Mouse (Mus musculus) hindbrain, embryonic 12.5 days (tissue): Measurements from ENCODE around the gene Zar1l. TPM values are rescaled to one million over a fixed set of nuclear protein-coding genes. Genes with fewer than 3 reads are reported as not detected.

Source experiments
- ATAC-seq: fragments of 200-750 bp; cut with Nextera tagmentation; 2 replicates; pipeline ENCODE4 v1.8.0; 2017; ENCODE audit warnings: moderate TSS enrichment; ENCODE audit not compliant: low FRiP score
- H3K27ac ChIP-seq: fragments of 300-500 bp; sonication (generic); 2 replicates; pipeline ENCODE4 v1.5.1; 2016; ENCODE audit warnings: mild to moderate bottlenecking
- H3K27me3 ChIP-seq: fragments of 300-500 bp; sonication (generic); 2 replicates; pipeline ENCODE4 v1.6.1; 2016; ENCODE audit warnings: mild to moderate bottlenecking
- H3K36me3 ChIP-seq: fragments of 300-500 bp; sonication (generic); 2 replicates; pipeline ENCODE4 v1.6.1; 2016; ENCODE audit warnings: mild to moderate bottlenecking
- H3K4me1 ChIP-seq: fragments of 300-500 bp; sonication (generic); 2 replicates; pipeline ENCODE4 v1.6.1; 2016
- H3K4me2 ChIP-seq: fragments of 300-500 bp; sonication (generic); replicated peaks from 2 replicates; pipeline ENCODE4 v1.6.1; 2016; ENCODE audit warnings: mild to moderate bottlenecking
- H3K4me3 ChIP-seq: fragments of 300-500 bp; sonication (generic); 2 replicates; pipeline ENCODE4 v1.5.1; 2016; ENCODE audit warnings: mild to moderate bottlenecking
- H3K9ac ChIP-seq: fragments of 300-500 bp; sonication (generic); 2 replicates; pipeline ENCODE4 v1.6.1; 2016; ENCODE audit warnings: mild to moderate bottlenecking, moderate library complexity
- H3K9me3 ChIP-seq: fragments of 300-500 bp; sonication (generic); replicated peaks from 2 replicates; pipeline ENCODE4 v1.6.1; 2016; ENCODE audit warnings: mild to moderate bottlenecking
- WGBS: fragments of 180-500 bp; shearing (Covaris S2); methylation state at CpG from one replicate; pipeline ENCODE4 v1.1.7; 2016; 5-methylcytosine and 5-hydroxymethylcytosine counted together
- polyA plus RNA-seq: library from polyadenylated mRNA; unstranded; fragments of >200 nt; fragmentation: Nextera tagmentation; extraction: Ambion mirVana; gene quantifications from 2 replicates; pipeline ENCODE4 v1.2.1, GENCODE M21; 2016

The Zar1l gene
- polyA plus RNA-seq, 1 experiment from 2014 or later = not detected

DNA sequence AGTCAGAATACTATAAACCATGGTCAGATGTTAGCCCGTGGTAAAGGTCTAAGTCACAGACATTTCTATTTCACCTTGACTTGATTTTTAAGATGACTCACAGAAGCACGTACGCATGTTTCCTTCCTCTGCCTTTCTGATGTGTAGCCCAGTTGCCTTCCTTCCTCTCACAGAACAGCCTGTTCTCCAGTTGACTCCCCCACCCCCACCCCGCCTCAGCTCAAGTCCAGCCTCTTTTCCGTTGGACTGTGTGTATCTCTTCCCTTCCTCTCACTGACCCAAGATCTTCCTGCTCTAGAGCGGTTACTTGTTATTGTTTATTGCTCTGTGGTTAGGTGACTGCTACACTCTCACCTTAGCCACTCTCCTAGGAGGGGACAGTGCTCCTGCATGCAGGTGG is 49.5 kb downstream of the Zar1l start:
- Histone ChIP-seq H3K4me1 (no peaks in the 10 kb centered on the region), H3K27ac (no peak overlapping the region), H3K4me3 (no peak overlapping the region), H3K9ac (no peak overlapping the region), H3K27me3 (no peaks in the 10 kb centered on the region), H3K9me3 (0 out of 2 replicates have a peak, but pooled peaks cover 4% of the 10 kb centered on the region), H3K4me2 (no peak overlapping the region), H3K36me3 (peaks cover 24% of the 10 kb centered on the region)
- no peak for ATAC-seq
- 81% methylated on average over 6 of the region's 6 CpGs for WGBS

DNA sequence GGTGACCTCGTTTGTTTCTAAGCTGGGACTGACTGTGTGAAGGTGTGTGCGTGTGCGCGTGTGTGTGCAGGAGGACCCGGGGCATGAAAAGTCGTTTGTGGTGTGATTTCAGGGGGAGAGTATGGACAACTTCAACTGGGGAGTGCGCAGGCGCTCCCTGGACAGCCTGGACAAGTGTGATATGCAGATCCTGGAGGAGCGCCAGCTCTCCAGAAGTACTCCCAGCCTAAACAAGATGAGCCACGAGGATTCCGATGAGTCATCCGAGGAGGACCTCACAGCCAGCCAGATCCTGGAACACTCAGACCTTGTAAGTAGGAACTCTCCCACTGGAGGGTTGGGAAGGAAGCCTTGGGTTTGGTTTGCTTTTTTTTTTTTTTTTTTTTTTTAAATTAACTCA is 51.8 kb downstream of the Zar1l start:
- Histone ChIP-seq H3K4me2 (no peak overlapping the region), H3K36me3 (peaks cover 11% of the 10 kb centered on the region; the same call in 1 of the 2 replicates), H3K4me1 (no peaks in the 10 kb centered on the region), H3K9ac (no peak overlapping the region), H3K9me3 (no peaks in the 10 kb centered on the region), H3K4me3 (no peak overlapping the region), H3K27ac (no peak overlapping the region), H3K27me3 (no peaks in the 10 kb centered on the region)
- no peak for ATAC-seq
- WGBS = 86% methylated on average over 12 of the region's 12 CpGs

DNA sequence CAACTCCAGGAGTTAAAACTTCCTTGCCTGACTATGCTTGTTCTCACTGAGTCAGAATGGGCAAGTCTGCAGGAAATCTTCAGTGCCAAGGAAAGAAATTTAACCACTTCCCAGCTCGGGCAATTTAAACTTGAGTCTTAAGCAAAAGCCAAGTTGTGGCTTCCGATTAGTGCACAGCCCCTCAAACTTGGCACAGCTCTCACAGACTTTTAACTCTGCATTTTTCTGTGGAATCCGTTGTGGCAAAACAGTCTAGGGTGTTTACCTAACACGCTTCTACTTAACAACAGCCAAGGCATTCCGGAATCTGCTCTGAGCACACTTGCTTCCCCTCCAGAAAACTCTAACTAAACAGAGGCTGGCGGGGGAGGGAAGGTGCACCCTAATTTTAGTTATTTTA is 52.7 kb downstream of the Zar1l start:
- H3K9me3 ChIP-seq = no peaks in the 10 kb centered on the region
- H3K27ac ChIP-seq = no peak overlapping the region
- WGBS = 87% methylated on average over 6 of the region's 6 CpGs
- H3K4me2 ChIP-seq = no peak overlapping the region
- no peak overlapping the region for H3K4me3 ChIP-seq
- H3K27me3 ChIP-seq = no peaks in the 10 kb centered on the region
- no peak overlapping the region for H3K9ac ChIP-seq
- H3K4me1 ChIP-seq = no peaks in the 10 kb centered on the region
- ATAC-seq = no peak
- 0 out of 2 replicates have a peak, but pooled peaks cover 6% of the 10 kb centered on the region for H3K36me3 ChIP-seq

- Histone ChIP-seq H3K4me2 (no peak overlapping the region), H3K4me1 (no peaks in the 10 kb centered on the region), H3K27me3 (no peaks in the 10 kb centered on the region), H3K36me3 (peaks cover 8% of the 10 kb centered on the region; the same call in 1 of the 2 replicates), H3K9ac (no peak overlapping the region), H3K27ac (no peak overlapping the region), H3K9me3 (no peaks in the 10 kb centered on the region), H3K4me3 (no peak overlapping the region)
- WGBS = 64% methylated on average over 3 of the region's 3 CpGs
- no peak for ATAC-seq
Observed at GRCm38 (mm10) chr5:150464721-150465120, 53.2 kb downstream of the Zar1l start.

DNA sequence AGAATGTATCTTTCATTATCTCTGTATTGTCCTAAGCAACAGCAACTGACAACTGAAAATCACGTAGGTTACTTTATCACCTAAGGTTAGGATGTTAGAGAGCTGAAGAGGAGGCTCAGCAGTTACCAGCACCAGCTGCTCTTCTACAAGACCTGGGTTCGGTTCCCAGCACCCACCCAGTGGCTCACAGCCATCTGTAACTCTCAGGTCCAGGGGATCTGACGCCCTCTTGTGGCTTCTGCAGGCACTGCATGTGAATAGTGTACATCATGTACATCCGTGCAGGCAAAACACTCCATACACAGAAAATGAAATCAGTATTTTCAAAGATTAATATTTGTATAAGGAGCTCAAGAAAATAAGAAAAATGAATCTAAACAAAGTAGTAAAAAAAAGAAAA is 58.2 kb downstream of the Zar1l start:
- Histone ChIP-seq H3K4me1 (peaks cover 6% of the 10 kb centered on the region; the same call in 1 of the 2 replicates), H3K9me3 (no peaks in the 10 kb centered on the region), H3K27ac (no peak overlapping the region), H3K4me3 (no peak overlapping the region), H3K27me3 (no peaks in the 10 kb centered on the region), H3K36me3 (peaks cover 18% of the 10 kb centered on the region), H3K9ac (no peak overlapping the region), H3K4me2 (no peak overlapping the region)
- ATAC-seq = no peak
- 72% methylated on average over 4 of the region's 4 CpGs for WGBS

DNA sequence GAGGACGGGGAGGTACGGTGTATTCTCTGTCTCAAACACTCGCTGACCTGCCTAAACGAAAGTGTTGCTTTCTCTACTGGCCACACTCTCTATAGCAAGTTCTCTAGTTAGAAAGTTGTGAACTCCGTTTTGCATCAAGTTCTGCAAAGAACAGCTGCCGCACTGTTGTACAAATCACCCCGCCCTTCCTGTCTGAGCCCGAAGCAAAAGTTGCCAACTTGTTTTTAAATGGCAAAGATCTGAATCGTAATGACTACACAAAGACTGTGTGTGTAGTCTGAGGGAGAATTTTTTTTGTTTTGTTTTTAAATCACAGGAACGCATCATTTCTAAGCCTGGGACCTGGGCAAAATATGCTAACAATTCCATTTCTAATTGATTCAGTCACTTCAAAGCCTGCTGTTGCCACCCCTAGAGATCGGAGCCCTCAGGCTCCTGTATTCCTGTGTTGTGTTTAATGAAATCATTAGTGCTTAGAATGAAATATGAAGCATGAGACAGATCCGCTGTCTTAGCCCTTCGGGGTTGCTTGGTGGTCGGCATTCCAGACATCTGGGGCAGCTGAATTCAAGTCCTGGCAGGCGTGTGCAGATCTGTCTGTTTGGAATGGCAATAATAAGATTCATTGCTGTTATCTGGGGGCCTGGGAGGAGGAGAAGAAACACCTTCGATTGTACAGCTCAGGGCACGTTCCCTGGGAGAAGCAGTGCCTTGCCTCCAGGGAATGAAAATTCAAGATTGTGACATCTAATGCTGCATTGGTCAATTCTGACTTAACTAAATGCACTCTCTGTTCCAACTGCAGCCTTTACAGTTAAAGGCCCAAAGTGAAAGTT is 59.8 kb downstream of the Zar1l start:
- no peaks in the 10 kb centered on the region for H3K27me3 ChIP-seq
- H3K9ac ChIP-seq = no peak overlapping the region
- WGBS = 57% methylated on average over 17 of the region's 17 CpGs
- H3K27ac ChIP-seq = peak overlapping the region; percentile 60
- peak; percentile 78 for ATAC-seq
- H3K4me2 ChIP-seq = no peak overlapping the region
- no peak overlapping the region for H3K4me3 ChIP-seq
- peaks cover 8% of the 10 kb centered on the region; the same call in 1 of the 2 replicates for H3K9me3 ChIP-seq
- H3K36me3 ChIP-seq = peaks cover 35% of the 10 kb centered on the region
- peaks cover 6% of the 10 kb centered on the region; the same call in 1 of the 2 replicates for H3K4me1 ChIP-seq

DNA sequence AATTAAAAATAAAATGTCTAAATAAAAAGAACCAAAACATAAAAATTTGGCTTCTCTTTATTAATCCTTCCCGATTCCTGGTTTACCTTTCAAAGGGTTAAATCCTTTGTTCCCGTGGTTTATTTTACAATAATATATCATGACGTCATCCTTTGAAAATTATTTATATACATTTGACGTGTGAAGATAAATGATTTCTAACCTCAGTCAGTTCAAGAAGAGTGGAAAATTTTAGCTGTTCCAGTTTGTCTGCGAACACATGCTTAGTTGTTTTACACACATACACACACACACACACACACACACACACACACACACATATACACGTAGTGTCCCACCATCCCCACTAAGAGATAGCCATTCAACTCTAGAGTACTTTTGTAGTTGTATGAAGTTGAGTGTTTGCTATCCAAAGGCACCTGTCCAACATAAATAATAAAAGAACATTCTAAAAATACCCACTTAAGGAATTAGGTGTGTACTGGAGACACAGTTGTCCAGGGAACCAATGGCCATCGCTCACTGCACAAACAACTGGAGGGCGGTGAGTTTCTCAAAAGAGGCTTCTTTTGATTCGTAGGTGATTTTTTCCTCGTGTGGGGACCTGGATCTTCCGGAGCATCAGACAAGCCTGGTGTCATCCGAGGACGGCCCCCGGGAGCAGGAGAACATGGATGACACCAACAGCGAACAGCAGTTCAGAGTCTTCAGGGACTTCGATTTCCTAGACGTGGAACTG is 60.6 kb downstream of the Zar1l start:
- 89% methylated on average over 17 of the region's 17 CpGs for whole genome bisulfite sequencing
- H3K4me2 ChIP-seq = no peak overlapping the region

More for the DNA sequence above, 60.6 kb downstream of the Zar1l start:
- ATAC-seq = no peak
- Histone ChIP-seq H3K27me3 (no peaks in the 10 kb centered on the region), H3K9ac (no peak overlapping the region), H3K9me3 (peaks cover 15% of the 10 kb centered on the region), H3K36me3 (peaks cover 43% of the 10 kb centered on the region), H3K4me1 (peaks cover 6% of the 10 kb centered on the region; the same call in 1 of the 2 replicates), H3K4me3 (no peak overlapping the region), H3K27ac (no peak overlapping the region)

Other genes starting within 250 kb of the Zar1l start
- gene Brca2, start 4.5 kb upstream of the Zar1l start, polyA plus RNA-seq = 19.9 and 21.9 TPM in 2 replicates
- 4.5 and 4.9 TPM in 2 replicates for gene N4bp2l1, start 79.0 kb upstream of the Zar1l start, polyA plus RNA-seq
- 37.1 and 39.3 TPM in 2 replicates for gene N4bp2l2, start 148.0 kb upstream of the Zar1l start, polyA plus RNA-seq
- 38.6 and 44.8 TPM in 2 replicates for gene Pds5b, start 155.6 kb upstream of the Zar1l start, polyA plus RNA-seq